Mouse (Mus musculus): ENCODE data around the gene Phtf2.
"Not testable (repeated sequence)": the region's sequence is repeated elsewhere in the genome, so short reads cannot be mapped to it uniquely, and the experiment has no call there.

Phtf2 gene

DNA sequence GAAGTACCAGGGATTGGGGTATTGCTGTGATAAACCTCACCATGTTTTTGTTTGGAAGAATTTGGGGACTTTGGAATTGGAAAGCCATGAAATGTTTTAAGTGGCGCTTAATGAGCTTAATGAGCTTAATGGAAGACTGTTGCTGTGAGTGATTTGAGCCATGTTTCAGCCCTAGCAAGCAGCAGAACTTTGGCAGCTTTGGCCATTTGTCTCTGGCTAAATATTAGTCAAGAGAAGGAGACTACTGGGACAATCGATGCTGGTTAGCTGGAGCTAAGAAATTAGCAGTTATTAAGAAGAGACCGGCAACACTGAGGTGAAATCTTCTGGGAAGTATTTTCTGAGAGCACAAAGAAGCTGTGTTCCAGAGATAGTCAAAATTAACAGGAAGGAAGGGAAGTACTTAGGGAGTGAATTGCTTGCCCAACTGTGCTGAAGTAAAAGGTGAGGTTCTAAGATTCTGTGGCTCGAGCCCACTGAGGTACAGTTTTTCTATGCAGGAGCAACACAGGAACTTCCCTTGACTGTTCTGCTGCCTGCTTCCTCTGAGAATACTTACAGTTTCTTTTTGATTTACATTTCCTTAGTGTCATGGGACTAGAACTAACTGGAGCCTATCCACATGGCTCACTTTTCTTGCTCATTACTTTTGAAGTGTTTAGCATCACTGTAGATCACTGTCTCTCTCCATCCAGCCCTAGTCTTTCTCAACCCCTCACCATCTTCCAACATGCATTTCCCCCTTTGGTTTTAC, 17.5 kb downstream of the Phtf2 start:
- DNase-seq, result no peak

DNA sequence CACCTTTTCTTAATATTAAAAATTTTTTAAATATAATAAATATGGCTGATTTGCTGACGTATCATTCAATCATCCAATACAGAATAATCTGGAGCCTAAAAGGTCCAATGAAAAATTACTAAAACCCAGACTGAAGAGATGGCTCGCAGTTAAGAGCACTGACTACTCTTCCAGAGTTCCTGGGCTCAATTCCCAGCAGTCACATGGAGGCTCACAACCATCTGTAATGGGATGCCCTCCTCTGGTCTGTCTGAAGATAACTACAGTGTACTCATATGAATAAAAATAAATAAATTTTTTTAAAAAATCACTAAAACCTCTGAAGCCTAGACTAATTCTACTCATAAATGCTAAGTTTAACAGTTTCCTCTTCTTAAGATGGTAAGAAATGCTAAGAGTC, 20.0 kb downstream of the Phtf2 start:
- no peak for DNase-seq

DNA sequence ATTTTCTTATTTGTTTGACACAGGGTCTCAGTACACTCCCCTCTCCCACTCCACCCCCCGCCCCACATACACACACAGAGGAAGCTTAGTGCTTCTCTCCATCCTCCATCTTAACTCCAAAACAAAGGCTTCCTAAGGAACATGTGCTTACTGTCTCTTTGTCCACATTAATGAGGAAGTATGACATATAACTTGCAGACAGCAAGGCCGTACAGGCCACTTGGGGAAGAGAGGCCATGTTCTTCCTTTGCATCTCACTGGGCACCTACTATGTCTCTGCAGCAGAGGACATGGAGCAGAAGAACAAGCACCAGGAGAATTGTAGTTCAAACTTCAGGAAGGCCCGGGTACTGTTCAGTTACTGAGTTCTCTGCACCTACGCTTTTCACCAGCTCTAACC, 21.4 kb downstream of the Phtf2 start:
- DNase-seq, result no peak

DNA sequence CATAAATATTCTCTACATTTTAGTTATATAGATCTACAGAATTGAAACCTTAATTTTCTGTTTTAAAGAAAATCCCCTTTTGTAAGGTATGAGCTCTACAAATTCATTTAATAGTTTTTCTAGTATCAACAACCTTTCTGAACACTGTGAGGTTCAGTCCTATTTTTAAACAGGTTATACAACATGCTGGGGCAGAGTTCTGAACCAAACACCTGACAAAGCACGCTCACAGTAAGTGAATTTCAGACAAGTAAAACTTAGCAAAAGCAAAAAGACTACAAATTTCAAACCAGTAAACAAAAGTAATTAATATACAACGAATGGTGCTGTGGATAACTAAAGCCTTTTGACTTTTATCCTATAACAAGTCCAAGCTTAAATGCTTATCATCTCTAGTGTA, 23.5 kb downstream of the Phtf2 start:
- DNase-seq, result no peak

DNA sequence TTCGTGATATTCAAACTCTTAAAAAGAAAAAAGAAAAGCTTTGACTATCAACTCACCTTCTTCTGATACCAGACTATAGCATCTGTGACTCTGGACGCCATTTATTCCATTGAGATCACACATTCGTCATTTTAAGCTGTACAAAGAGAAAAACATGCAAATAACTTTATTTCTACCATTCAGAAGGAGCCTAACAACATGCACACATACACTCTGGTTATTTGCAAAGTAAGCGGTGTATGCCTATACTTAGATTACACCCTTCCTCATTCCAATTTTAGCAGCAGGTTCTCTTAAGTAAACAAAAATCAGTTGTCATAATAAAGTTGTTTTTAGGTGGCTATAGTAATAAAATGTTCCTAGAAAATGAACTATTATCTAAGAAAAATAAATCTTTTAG, 26.9 kb downstream of the Phtf2 start:
- no peak for DNase-seq

DNA sequence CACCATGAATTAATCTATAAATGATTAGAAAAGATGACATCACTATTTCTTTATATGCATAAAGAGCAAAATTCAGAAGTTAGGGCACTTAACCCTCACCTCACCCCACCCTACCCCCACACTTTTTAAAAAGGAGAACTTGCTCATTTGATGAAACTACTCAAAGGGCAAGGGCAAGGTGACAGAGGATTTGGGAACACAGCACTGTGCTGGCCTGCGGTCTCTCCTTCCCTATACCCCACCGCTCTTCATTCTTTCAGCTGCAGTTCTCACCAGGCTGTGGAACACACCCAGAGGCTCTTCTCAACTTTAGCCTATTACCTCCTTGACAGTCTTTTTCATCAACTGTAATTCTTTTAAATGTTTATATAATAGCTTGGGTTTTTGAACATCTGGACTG, 34.9 kb downstream of the Phtf2 start:
- no peak for DNase-seq

DNA sequence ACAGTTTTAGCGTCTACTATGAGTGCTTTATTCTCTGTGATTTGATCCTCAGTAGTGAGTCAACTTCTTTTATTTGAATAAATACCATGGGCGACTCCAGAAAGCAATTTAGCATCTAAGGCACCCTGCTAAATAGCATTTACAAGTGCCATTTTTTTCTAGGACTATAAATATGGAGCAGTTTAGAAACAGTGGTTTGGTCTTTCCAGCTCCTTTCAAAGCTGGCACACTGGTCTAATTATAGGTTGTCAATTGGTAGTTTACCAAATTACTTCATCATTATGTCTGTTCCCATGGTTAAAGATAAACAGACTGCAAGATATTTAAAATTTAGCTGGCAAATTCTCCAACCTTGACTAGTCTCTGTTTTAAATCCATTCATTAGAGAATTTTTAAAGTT, 38.1 kb downstream of the Phtf2 start:
- no peak for DNase-seq

DNA sequence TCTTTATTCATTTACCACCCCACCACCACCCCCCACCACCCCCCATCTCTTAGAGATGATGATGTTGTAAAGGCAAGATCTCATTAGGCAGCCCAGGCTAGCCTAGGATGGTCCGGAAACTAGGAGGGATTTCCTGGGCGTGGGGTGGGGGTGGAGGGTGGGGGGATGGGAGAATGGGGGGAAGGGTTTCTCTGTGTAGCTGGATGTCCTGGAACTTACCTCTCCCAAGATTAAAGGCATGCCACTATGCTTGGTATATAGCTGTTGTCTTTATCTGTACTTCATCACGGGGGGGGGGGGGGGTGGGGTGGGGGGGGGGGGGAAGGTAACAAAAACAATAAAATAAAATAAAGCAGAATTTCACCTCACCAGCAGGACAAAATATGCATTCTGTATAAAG, 38.5 kb downstream of the Phtf2 start:
- no peak for DNase-seq

DNA sequence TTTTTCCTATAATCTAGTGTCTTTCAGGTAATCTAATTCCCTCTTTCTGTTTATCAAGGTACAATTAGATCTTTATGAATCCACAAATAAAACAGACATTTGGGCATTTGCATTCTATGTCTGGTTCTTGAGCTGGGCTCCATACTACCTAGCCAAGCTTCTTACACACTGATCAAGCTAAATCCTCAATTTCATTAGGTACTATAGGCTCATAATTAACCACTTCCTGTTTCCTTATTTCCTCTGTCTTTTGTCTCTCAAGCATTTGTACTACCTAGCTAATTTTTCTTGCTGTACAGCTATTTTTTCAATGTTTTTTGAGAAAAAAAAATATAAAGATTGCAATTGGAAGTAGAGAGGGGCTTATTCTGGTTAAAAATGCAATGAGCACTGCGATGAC, 44.8 kb downstream of the Phtf2 start:
- DNase-seq, result no peak

DNA sequence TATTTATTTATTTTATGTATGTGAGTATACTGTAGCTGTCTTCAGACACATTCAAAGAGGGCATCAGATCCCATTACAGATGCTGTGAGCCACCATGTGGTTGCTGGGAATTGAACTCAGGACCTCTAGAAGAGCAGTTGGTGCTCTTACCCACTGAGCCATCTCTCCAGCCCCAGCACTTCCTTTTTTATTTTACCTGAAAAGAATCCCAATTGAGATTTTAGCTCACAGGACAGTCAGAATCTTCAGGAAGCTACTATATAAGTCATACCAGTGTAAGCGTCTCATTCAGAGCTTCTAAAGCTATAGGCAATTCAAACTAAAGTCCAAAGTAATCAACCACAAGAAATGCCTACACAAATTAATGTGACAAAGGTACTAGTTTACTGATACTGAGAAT, 47.5 kb downstream of the Phtf2 start:
- no peak for DNase-seq

DNA sequence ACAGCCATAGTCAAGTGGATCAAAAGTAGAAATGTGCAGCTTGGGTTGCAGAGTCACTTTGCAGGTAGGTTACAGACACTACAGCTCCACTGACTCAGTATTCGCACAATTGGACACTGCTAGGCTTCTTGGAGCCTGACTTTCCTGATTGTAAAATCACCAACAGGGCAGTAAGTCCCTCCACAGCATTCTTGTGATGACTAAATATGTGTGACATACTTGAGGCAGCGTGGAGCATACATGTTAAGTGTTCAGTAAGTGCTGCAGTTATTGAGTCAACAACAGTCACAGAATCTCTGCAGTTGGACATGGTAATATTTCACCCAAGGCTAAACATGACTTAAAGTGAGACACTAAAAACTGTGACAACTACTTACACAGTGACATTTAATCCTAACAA, 50.5 kb downstream of the Phtf2 start:
- no peak for DNase-seq

DNA sequence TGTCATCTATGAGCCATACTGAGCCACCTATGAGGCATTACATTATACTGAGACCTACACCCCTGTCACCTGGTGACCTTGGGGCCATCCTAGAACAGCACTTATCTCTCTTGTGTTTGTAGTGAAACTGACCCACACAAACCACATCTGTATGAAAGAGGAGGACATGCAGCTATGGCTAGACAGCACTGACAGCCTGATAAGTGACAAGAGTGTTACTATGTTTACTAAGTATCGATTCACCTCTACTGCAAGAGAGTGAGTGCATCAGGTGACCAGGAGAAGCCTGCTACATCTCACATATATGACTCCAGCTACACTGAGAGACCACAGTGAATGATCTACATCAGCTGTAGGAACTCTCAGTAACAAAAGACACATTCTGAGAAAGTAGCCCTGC, 51.2 kb downstream of the Phtf2 start:
- no peak for DNase-seq

DNA sequence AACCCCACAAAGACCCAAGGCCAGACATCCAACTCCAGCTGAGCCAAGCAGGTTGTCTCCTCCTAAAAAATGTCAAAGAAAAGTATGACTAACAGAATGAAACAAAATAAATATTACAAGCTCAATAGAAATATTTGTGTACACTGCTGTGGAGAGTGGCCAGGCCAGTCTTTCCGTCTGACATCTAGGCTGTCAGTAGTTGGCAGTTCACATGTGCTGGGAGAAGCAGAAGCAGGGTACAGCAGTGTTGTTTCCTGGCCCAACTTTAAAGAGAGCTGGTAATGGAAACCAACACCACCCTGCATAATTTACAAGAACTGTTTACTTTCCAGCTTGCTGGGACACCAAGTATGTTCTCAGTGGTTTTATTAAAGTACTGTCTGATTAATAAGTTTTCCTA, 60.3 kb downstream of the Phtf2 start:
- peak; percentile 7 for DNase-seq

DNA sequence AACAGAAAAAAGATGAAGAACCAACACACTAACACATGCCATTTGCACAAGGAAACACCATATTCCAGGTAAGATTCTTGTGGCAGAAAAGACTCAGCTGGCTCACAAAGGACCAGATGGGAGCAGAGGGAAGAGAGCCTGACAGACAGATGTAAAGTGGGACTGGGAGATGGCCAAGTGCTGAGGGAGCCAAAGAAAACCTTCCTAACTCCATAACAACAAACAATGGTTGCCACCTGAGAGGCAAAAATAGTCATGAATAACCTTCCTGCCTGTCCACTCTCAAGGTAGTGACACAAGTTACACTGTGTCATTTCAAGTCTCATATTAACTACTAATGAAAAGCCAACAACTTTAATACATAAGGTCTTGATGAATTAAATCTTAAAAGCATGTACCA, 60.8 kb downstream of the Phtf2 start:
- no peak for DNase-seq

DNA sequence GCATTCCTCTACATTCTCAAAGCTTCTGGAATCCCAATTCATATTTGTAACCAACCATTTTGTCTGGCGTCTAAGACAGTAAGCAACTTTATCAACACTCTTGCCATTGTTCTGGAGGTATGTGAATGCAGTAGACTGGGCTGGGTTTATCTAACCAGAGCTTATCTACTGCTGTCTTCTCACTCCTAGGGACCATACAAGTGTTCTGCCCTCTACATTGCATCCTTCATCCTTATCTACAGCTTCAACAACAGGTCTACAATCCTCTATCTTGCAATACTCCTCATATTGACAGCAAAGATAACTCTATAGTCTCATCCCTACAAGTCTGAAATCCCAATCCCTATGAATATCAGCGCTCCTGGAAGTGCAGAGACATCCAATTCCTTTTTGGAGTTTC, 66.8 kb downstream of the Phtf2 start:
- DNase-seq, result no peak

DNA sequence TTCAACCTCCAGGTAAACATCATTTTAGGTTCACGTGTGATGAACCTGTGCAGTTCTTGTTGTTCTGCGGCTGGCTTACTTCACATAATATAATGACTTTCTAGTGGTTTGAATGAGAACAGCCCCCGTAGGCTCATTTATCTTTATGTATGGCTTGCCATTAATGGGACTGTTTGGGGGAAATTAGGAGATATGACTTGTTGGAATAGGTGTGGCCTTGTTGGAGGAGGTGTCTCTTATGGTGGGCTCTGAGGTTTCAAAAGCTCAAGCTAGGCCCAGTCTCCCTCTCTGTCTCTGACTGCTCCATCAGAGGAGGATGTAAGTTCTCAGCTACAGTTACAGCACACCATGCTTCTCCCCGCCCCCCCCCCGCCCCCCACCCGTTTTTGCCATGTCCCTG, 71.5 kb downstream of the Phtf2 start:
- no peak for DNase-seq

DNA sequence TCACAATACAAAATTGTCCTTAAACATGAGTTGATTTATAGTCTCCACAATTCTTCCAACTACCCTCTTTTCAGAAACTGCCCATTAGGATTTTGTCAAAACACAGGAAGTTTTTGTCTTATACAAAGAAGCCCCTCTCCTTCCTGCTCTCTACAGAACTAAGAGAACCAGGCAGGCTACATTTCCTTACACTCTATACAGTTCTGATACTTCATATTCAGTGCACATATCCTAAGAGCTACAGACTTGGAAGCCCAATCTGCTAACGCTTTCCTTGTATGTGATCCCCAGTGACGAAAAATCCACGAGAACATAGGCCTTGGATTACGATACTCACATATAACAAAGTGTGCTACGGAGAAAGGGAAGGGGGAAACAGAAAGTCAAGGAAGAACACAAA, 86.0 kb downstream of the Phtf2 start:
- DNase-seq, result no peak

DNA sequence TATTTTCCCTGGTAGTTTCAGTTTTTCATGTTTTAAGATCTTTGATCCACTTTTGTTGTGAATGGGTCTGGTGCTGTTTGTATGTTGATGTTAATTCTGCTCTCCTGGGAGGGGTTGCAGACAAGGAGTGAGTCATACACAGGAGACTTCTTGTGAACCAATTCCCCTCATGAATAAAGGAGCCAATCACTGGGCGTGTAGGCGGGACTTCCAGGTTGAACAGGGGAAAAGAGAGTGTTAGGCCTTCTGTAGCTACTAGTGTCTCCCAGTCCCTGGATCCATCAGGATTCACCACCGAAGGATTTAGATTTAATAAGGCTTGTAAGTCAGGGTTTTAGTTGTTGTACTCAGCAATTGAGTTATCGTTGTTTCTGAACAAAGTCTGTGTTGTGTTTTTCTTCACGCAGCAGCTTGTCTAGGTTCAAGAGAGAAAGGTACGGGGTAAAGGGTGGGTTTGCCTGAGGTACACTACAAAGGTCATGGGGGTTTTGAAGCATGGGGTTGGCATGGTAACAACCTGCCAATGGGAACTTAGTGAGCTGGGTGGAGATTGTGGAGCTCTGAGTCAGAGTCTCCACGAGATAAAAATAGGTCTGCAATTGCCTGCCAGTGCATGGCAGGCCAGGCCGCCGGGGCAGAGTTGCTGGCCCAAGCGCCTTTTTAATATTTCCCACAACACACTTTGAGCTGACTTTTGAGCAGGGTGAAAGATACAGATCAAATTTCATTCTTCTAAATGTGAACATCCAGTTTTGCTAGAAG, 90.0 kb downstream of the Phtf2 start:
- DNase-seq, result peak; percentile 3

DNA sequence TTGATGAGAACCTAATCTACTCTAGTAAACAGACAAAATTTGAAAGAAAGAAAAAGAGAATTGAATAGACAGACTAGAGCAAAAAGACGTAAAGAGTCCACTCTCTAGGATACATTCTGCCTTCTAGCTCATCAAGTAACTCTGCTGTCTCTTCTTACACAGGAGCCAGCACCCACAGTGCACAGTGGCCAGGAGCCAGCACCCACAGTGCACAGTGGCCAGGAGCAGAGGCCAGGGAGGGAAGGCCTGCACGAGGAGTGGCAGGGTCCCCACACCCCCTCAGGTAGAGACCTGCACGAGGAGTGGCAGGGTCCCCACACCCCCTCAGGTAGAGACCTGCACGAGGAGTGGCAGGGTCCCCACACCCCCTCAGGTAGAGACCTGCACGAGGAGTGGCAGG, 95.5 kb downstream of the Phtf2 start:
- not testable (repeated sequence) for DNase-seq

DNA sequence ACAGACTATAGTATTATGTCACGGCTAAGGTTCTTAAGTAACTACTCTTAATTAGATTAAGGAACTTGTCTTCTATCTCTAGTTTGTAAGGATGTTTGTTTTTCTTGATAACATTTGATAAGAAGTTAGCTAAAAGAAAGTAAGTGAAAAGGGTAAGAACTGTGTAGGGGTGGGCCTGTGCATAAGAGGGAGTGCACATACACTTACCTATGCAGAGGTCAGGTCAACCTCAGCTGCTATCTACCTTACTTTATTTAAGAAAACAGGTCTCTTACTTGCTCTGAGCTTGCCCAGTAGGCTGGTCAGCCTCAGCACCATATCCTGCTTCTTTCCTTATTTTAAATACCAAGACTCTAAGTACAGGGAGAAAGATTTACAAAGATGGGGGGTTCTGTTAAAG, 100.8 kb downstream of the Phtf2 start:
- DNase-seq, result no peak

DNA sequence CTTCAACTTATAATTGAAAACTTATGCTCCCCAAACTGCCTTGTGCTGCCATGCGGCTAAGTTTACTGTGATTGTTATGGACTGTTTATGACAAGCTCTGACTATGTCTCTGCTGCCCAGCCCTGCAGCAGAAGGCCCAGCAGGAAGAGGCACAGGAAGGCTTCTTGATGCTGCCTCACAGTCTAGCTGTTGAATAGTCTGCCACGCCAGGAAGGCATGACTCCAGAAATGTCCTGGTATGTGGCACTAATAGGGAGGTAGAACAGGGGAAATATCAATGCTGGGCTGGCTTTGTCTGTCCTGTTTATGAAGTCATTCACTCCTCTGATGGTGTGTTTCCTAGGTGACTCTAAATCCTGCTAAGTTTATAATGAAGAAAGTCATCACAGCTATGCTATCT, 102.7 kb downstream of the Phtf2 start:
- no peak for DNase-seq

DNA sequence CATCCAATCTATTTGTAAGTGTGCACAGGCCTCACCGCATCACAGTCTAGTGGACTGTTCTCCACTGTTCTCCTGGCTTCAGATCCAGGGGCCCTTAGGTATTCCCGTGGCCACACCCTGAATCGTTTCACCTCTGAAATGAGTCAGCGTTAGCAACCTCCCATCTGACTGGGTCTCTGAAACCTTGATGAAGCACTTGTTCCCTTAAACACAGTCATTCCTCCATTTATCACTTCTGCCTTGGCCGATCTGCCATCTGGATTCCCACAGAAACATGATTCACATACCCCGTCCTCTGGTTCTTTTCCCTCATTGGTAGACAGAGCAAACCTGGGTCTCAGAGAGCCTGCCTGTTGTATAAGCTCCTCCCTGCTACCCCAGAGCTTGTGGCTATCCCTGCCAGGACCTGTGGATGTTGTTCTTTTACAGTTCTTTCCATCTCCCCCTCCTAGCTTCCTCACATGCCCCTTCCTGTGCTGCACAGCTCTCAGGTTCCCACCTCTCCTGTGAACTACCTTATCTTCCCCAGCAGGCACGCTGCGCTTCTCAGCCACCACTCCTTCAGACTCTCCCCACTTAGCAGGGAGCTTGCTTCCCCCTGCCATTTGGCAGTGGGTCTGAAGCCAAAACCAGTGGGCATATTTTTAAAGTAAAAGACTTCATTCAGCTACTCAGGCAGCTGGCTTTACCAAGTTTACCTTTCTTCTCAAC, 103.5 kb downstream of the Phtf2 start:
- DNase-seq, result no peak

DNA sequence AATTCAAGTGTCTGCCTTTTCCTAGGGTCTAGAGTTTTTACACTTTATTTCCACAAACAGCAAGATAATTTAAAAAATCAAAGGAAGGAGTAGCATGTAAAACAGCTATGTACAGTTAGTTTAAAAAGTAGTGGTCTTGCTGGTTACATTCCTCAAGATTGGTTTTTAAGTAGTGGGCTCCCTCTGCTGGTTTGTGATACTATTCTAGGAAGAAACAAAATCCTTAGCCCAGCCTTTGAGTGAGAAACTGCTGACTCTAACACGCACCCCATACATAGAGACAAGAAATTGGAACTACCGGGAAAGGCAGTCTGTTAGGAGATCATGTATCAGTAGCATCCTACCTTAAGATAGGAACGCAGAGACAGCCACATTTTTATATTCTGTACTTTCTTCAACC, 108.6 kb downstream of the Phtf2 start:
- DNase-seq, result peak; percentile 51

DNA sequence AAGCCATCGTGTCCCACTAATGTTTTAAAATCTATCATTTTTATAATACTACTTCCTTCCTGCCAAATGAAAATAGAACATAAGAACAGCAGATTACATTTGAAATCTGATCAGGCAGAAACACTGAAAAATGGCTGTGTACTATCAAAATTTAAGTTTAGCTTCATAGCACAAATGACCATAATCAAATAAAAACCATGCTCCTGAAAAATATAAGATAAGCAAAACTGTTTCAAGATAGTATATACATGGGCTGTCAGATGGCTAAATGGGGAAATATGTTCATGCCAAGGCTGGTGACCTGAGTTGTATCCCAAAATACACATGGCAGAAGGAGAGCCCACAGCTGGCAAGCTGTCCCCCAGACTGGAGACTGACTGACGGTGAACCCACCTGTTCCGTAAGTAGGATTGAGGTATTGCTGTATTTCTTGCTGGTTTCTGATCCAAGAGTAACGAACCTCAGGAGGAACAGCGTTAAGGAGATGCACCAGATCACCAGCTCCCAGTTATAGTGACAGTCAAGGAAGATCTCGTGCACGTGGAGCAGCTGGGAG, 116.5 kb downstream of the Phtf2 start:
- DNase-seq, result no peak

All from lung, postnatal 14 days (tissue).